Mouse (Mus musculus) heart, adult 9 months (tissue): ENCODE measurements around the gene Bag1.
"Not testable (repeated sequence)": the region's sequence is repeated elsewhere in the genome, so short reads cannot be mapped to it uniquely, and the experiment has no call there.

Experiments
- DNase-seq, 2 experiments: peaks; one replicate each; pipeline ENCODE4 v3.0.0; 2022; ENCODE audit warnings: low spot score in 2 of 2

Bag1 gene

GRCm38 (mm10) chr4:40936175-40936839 lies 11.8 kb downstream of the Bag1 start:
- DNase-seq = peak; percentile 74 to 80

- not testable (repeated sequence) for DNase-seq
These were observed 13.7 kb downstream of the Bag1 start for GRCm38 (mm10) chr4:40934369-40934768.

GRCm38 (mm10) chr4:40933694-40934093 lies 14.4 kb downstream of the Bag1 start:
- DNase-seq = no peak

GRCm38 (mm10) chr4:40929046-40929445 lies 19.0 kb downstream of the Bag1 start:
- DNase-seq = no peak

GRCm38 (mm10) chr4:40925568-40925967 lies 22.5 kb downstream of the Bag1 start:
- DNase-seq = no peak

- no peak for DNase-seq
These were observed 24.9 kb downstream of the Bag1 start for GRCm38 (mm10) chr4:40923087-40923651.

- no peak for DNase-seq
These were observed 26.8 kb downstream of the Bag1 start for GRCm38 (mm10) chr4:40921288-40921687.

GRCm38 (mm10) chr4:40920576-40920975 lies 27.5 kb downstream of the Bag1 start:
- DNase-seq = no peak

GRCm38 (mm10) chr4:40919785-40920184 lies 28.3 kb downstream of the Bag1 start, which contains the start of gene Spink4:
TSS of gene Spink4 (plus strand) at chr4:40920052.
- DNase-seq = no peak

- DNase-seq = no peak
These were observed 31.4 kb downstream of the Bag1 start for GRCm38 (mm10) chr4:40916592-40917155.

- DNase-seq = no peak
These were observed 32.1 kb downstream of the Bag1 start for GRCm38 (mm10) chr4:40915947-40916346.

- no peak for DNase-seq
These were observed 33.7 kb downstream of the Bag1 start for GRCm38 (mm10) chr4:40914287-40914867.

GRCm38 (mm10) chr4:40908261-40908969 lies 39.7 kb downstream of the Bag1 start:
- no peak for DNase-seq

- DNase-seq = peak in 1 of 2 experiments; percentile 30
These were observed 41.8 kb downstream of the Bag1 start for GRCm38 (mm10) chr4:40906298-40906697.

GRCm38 (mm10) chr4:40900612-40901011 lies 47.5 kb downstream of the Bag1 start:
- DNase-seq = no peak

- DNase-seq = no peak
These were observed 48.0 kb downstream of the Bag1 start for GRCm38 (mm10) chr4:40900071-40900470.

- no peak for DNase-seq
These were observed 48.8 kb downstream of the Bag1 start for GRCm38 (mm10) chr4:40899264-40899663.

- DNase-seq = no peak
These were observed 49.5 kb downstream of the Bag1 start for GRCm38 (mm10) chr4:40898476-40899044.

- no peak for DNase-seq
These were observed 52.4 kb downstream of the Bag1 start for GRCm38 (mm10) chr4:40895646-40896045.

- DNase-seq = no peak
These were observed 53.0 kb downstream of the Bag1 start for GRCm38 (mm10) chr4:40895118-40895517.

GRCm38 (mm10) chr4:40891206-40891605 lies 56.9 kb downstream of the Bag1 start:
- no peak for DNase-seq

GRCm38 (mm10) chr4:40889983-40890382 lies 58.1 kb downstream of the Bag1 start:
- DNase-seq = no peak
